Mouse (Mus musculus) CH12.LX (cell line): ENCODE measurements at regions not wholly inside any gene's neighbourhood (a gene's known extent, or its start where the extent isn't known, plus 50 kb on each side); places are given as distances from the start of the nearest gene placed in this dataset.

ENCODE experiments used
- CHD2 ChIP-seq: IDR thresholded peaks from 2 replicates; pipeline ENCODE4 v1.6.1; 2011; ENCODE audit warnings: low read length, improper control_type of control experiment
- CTCF ChIP-seq, 2 experiments: IDR thresholded peaks in 1 of 2; conservative IDR thresholded peaks in 1 of 2; 2 replicates each; pipeline ENCODE4 v1.5.1; 2011 to 2012; ENCODE audit warnings: low read depth in 2 of 2, low read length in 2 of 2, improper control_type of control experiment in 1 of 2, inconsistent platforms in 1 of 2, mild to moderate bottlenecking in 1 of 2, moderate library complexity in 1 of 2
- EP300 ChIP-seq: IDR thresholded peaks from 2 replicates; pipeline ENCODE4 v1.6.1; 2011; ENCODE audit warnings: low read length, improper control_type of control experiment
- MAFK ChIP-seq: IDR thresholded peaks from 2 replicates; pipeline ENCODE4 v1.6.1; 2011; ENCODE audit warnings: low read length, improper control_type of control experiment; ENCODE audit not compliant: insufficient replicate concordance
- MAZ ChIP-seq: IDR thresholded peaks from 2 replicates; pipeline ENCODE4 v1.6.1; 2012; ENCODE audit warnings: low read depth, mild to moderate bottlenecking, inconsistent platforms, low read length, improper control_type of control experiment, moderate library complexity
- MXI1 ChIP-seq: IDR thresholded peaks from 2 replicates; pipeline ENCODE4 v1.6.1; 2011; ENCODE audit warnings: mild to moderate bottlenecking, low read depth, low read length, improper control_type of control experiment
- MYC ChIP-seq: IDR thresholded peaks from 2 replicates; pipeline ENCODE4 v1.6.1; 2011; ENCODE audit warnings: low read depth, mild to moderate bottlenecking, improper control_type of control experiment, low read length
- POLR2A ChIP-seq: IDR thresholded peaks from 2 replicates; pipeline ENCODE4 v1.6.1; 2011; ENCODE audit warnings: low read depth, mild to moderate bottlenecking, improper control_type of control experiment, low read length
- RCOR1 ChIP-seq: conservative IDR thresholded peaks from 2 replicates; pipeline ENCODE4 v1.6.1; 2012; ENCODE audit warnings: low read depth, mild to moderate bottlenecking, inconsistent platforms, low read length, improper control_type of control experiment
- TCF12 ChIP-seq: IDR thresholded peaks from 2 replicates; pipeline ENCODE4 v1.6.1; 2014; ENCODE audit warnings: low read depth, mild to moderate bottlenecking, inconsistent platforms, low read length, improper control_type of control experiment
- USF1 ChIP-seq: IDR thresholded peaks from 2 replicates; pipeline ENCODE4 v1.6.1; 2014; ENCODE audit warnings: low read depth, mild to moderate bottlenecking, inconsistent platforms, low read length, improper control_type of control experiment
- ZNF384 ChIP-seq: IDR thresholded peaks from 2 replicates; pipeline ENCODE4 v1.6.1; 2012; ENCODE audit warnings: low read depth, low read length, improper control_type of control experiment, inconsistent platforms

DNA sequence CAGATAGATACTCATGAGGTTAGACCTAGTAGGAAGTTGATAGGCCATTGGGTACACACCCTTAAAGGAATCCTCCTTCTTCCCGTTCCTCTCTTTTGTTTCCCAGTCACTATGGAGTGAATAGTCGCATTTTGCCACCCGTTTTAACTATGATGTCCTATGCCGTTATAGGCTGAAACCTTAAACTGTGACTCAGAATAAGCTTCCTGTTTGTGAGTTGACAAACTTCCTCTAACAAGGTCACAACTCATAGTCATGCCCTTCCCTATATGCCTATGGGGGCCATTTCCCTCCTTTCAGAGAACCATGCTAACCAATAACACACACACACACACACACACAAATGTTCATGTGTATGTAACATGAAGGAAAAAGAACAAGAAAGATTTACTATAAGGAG, 1136.6 kb upstream of the 2610301B20Rik start:
- no peak for TF ChIP-seq CHD2
- no peak for TF ChIP-seq CTCF (conservative IDR thresholded peaks at IDR 0.05 in 1 of 2, IDR thresholded peaks at IDR 0.05 in 1 of 2; ENCODE audit: low read depth in 2 of 2, low read length in 2 of 2)
- no peak for TF ChIP-seq EP300
- no peak for TF ChIP-seq MXI1
- no peak for TF ChIP-seq MYC
- no peak for TF ChIP-seq POLR2A
- no peak for TF ChIP-seq ZNF384
- TF ChIP-seq MAFK: no peak
- no peak for TF ChIP-seq MAZ
- no peak for TF ChIP-seq USF1
- TF ChIP-seq RCOR1: no peak
- no peak for TF ChIP-seq TCF12
